Mouse (Mus musculus) stomach, embryonic 16.5 days (tissue): ENCODE data around the gene BC030870. TPM values are rescaled to one million over a fixed set of nuclear protein-coding genes. Genes with fewer than 3 reads are reported as not detected.

Experiments
- ATAC-seq: fragments of 200-750 bp; cut with Nextera tagmentation; 2 replicates; pipeline ENCODE4 v1.8.0; 2017; ENCODE audit warnings: moderate number of reproducible peaks, moderate TSS enrichment; ENCODE audit not compliant: insufficient read depth, low FRiP score
- H3K27ac ChIP-seq: fragments of 300-500 bp; sonication (generic); 2 replicates; pipeline ENCODE4 v1.5.1; 2014; ENCODE audit warnings: low read length
- H3K27me3 ChIP-seq: fragments of 300-500 bp; sonication (generic); 2 replicates; pipeline ENCODE4 v1.6.1; 2014; ENCODE audit warnings: low read length, control low read depth, mixed read lengths; ENCODE audit not compliant: control insufficient read depth, insufficient read depth
- H3K36me3 ChIP-seq: fragments of 300-500 bp; sonication (generic); 2 replicates; pipeline ENCODE4 v1.6.1; 2014; ENCODE audit warnings: low read length; ENCODE audit not compliant: control insufficient read depth, insufficient read depth
- H3K4me1 ChIP-seq: fragments of 300-500 bp; sonication (generic); 2 replicates; pipeline ENCODE4 v1.6.1; 2014; ENCODE audit warnings: low read length, control low read depth, mixed read lengths; ENCODE audit not compliant: control insufficient read depth, insufficient read depth
- H3K4me2 ChIP-seq: fragments of 300-500 bp; sonication (generic); 2 replicates; pipeline ENCODE4 v1.6.1; 2014; ENCODE audit warnings: low read depth, low read length, mixed read lengths
- H3K4me3 ChIP-seq: fragments of 300-500 bp; sonication (generic); replicated peaks from 2 replicates; pipeline ENCODE4 v1.5.1; 2014; ENCODE audit warnings: mild to moderate bottlenecking, low read length
- H3K9ac ChIP-seq: fragments of 300-500 bp; sonication (generic); 2 replicates; pipeline ENCODE4 v1.6.1; 2014; ENCODE audit warnings: low read length
- H3K9me3 ChIP-seq: fragments of 300-500 bp; sonication (generic); replicated peaks from 2 replicates; pipeline ENCODE4 v1.6.1; 2016; ENCODE audit warnings: low read length, control low read depth; ENCODE audit not compliant: control insufficient read depth
- WGBS: fragments of 180-500 bp; shearing (Covaris S2); extraction: QIAGEN DNeasy Blood & Tissue Kit; methylation state at CpG from one replicate; pipeline ENCODE4 v1.1.7; 2014; 5-methylcytosine and 5-hydroxymethylcytosine counted together
- polyA plus RNA-seq: library from polyadenylated mRNA; unstranded; fragments of >200 nt; fragmentation: Nextera tagmentation; extraction: Ambion mirVana; gene quantifications from 2 replicates; pipeline ENCODE4 v1.2.1, GENCODE M21; 2015

The BC030870 gene
- polyA plus RNA-seq, 1 experiment from 2014 or later: 12.7 TPM

- H3K4me3 ChIP-seq: no peak overlapping the region
- no peaks in the 10 kb centered on the region for H3K9me3 ChIP-seq
Measured at GRCm38 (mm10) chr8:65088120-65088519, 41.2 kb downstream of the BC030870 start.

GRCm38 (mm10) chr8:65087711-65088110 is 41.7 kb downstream of the BC030870 start:
- Histone ChIP-seq H3K36me3 (no peaks in the 10 kb centered on the region), H3K4me2 (no peak overlapping the region), H3K27me3 (no peaks in the 10 kb centered on the region), H3K27ac (no peak overlapping the region), H3K9ac (no peak overlapping the region), H3K9me3 (no peaks in the 10 kb centered on the region), H3K4me3 (no peak overlapping the region), H3K4me1 (no peaks in the 10 kb centered on the region)
- 65% methylated on average over 8 of the region's 8 CpGs for WGBS
- ATAC-seq: no peak

More at GRCm38 (mm10) chr8:65088120-65088519, 41.2 kb downstream of the BC030870 start:
- no peak overlapping the region for H3K27ac ChIP-seq
- H3K4me2 ChIP-seq: no peak overlapping the region
- WGBS: 87% methylated on average over 12 of the region's 12 CpGs
- ATAC-seq: no peak
- H3K27me3 ChIP-seq: no peaks in the 10 kb centered on the region
- no peaks in the 10 kb centered on the region for H3K4me1 ChIP-seq
- H3K36me3 ChIP-seq: no peaks in the 10 kb centered on the region
- H3K9ac ChIP-seq: no peak overlapping the region

GRCm38 (mm10) chr8:65085680-65086079 is 43.7 kb downstream of the BC030870 start:
- H3K4me3 ChIP-seq: no peak overlapping the region
- no peaks in the 10 kb centered on the region for H3K4me1 ChIP-seq
- no peaks in the 10 kb centered on the region for H3K27me3 ChIP-seq
- 79% methylated on average over 2 of the region's 2 CpGs for WGBS
- H3K27ac ChIP-seq: no peak overlapping the region
- H3K9ac ChIP-seq: no peak overlapping the region
- ATAC-seq: no peak
- H3K4me2 ChIP-seq: no peak overlapping the region
- H3K9me3 ChIP-seq: no peaks in the 10 kb centered on the region
- H3K36me3 ChIP-seq: no peaks in the 10 kb centered on the region

GRCm38 (mm10) chr8:65080731-65081130 is 48.6 kb downstream of the BC030870 start:
- ATAC-seq: no peak
- Histone ChIP-seq H3K9ac (no peak overlapping the region), H3K4me1 (no peaks in the 10 kb centered on the region), H3K4me3 (no peak overlapping the region), H3K27me3 (no peaks in the 10 kb centered on the region), H3K4me2 (no peak overlapping the region), H3K36me3 (no peaks in the 10 kb centered on the region), H3K27ac (no peak overlapping the region), H3K9me3 (no peaks in the 10 kb centered on the region)
- WGBS: 72% methylated on average over 9 of the region's 9 CpGs

DNA sequence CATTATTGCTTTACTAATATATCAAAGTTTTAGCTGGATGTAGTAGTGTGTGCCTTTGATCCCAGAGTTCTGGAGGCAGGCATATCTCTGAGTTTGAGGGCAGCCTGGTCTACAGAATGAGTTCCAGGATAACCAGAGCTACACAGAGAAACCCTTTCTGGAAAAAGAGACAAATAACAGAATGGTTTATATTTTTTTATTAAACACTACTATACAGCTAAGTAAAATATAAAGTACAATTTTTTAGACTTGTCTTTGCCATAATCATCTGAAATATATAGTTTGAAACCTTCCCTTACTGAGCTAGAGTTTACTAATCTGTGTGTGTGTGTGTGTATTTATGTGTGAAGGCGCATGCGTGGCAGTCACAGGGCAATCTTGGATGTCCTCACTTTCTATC is 54.6 kb downstream of the BC030870 start, which contains the start of gene Gm10663:
TSS of gene Gm10663 (plus strand) at position 301 of the 400 bp plus-strand sequence.
- Histone ChIP-seq H3K9ac (no peak within 1 kb of the TSS), H3K27ac (no peak within 1 kb of the TSS), H3K36me3 (no peaks in the 10 kb centered on the region), H3K4me2 (no peak within 1 kb of the TSS), H3K4me1 (no peaks in the 10 kb centered on the region), H3K4me3 (no peak within 1 kb of the TSS), H3K9me3 (no peaks in the 10 kb centered on the region), H3K27me3 (no peaks in the 10 kb centered on the region)
- WGBS: 69% methylated on average over 2 of the region's 2 CpGs
- ATAC-seq: no peak

GRCm38 (mm10) chr8:65070996-65071395 is 58.4 kb downstream of the BC030870 start:
- no peaks in the 10 kb centered on the region for H3K4me1 ChIP-seq
- H3K27me3 ChIP-seq: no peaks in the 10 kb centered on the region
- 52% methylated on average over 4 of the region's 4 CpGs for WGBS
- H3K9ac ChIP-seq: no peak overlapping the region
- no peak for ATAC-seq
- H3K4me3 ChIP-seq: no peak overlapping the region
- no peaks in the 10 kb centered on the region for H3K36me3 ChIP-seq
- no peaks in the 10 kb centered on the region for H3K9me3 ChIP-seq
- H3K27ac ChIP-seq: no peak overlapping the region
- H3K4me2 ChIP-seq: no peak overlapping the region

DNA sequence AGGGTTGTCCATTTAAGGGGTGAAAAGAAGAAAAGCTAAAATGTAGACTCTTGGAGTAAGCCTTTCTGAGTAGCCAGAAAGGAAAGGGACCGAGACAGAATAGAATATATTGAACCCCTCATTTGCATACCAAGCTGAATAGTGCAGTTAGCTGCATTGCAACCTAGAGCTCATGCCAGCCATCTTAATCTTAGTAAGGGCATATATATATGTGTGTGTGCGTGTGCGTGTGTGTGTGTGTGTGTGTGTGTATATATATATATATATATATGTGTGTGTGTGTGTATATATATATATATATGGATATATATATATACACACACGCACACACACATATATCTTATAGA is 60.9 kb downstream of the BC030870 start:
- no peak for ATAC-seq
- WGBS: 77% methylated on average over 4 of the region's 4 CpGs
- Histone ChIP-seq H3K27ac (no peak overlapping the region), H3K4me2 (no peak overlapping the region), H3K27me3 (no peaks in the 10 kb centered on the region), H3K36me3 (no peaks in the 10 kb centered on the region), H3K4me1 (no peaks in the 10 kb centered on the region), H3K4me3 (no peak overlapping the region), H3K9ac (no peak overlapping the region), H3K9me3 (no peaks in the 10 kb centered on the region)

GRCm38 (mm10) chr8:65067694-65068472 is 61.5 kb downstream of the BC030870 start:
- 42% methylated on average over 10 of the region's 10 CpGs for WGBS
- no peak for ATAC-seq
- Histone ChIP-seq H3K36me3 (no peaks in the 10 kb centered on the region), H3K27ac (no peak overlapping the region), H3K4me3 (no peak overlapping the region), H3K27me3 (no peaks in the 10 kb centered on the region), H3K4me2 (no peak overlapping the region), H3K4me1 (no peaks in the 10 kb centered on the region), H3K9me3 (no peaks in the 10 kb centered on the region), H3K9ac (no peak overlapping the region)

DNA sequence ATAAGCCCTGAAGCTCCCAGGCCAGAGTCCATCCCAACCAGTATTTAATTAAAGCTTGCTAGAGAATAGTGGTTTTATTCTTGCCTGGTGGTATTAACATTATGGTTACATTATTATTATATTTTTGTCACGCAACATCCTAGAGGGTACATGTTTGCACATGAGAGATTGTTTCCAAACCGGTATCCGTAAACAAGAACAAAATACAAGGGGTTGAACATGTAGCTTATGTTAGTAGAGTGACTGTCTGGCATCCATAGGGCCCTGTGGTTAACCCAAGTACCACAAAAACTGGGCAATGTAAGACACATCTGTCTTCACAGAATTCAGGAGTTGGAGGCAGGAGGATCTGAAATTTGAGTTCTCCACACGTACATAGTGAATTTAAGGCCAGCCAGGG is 62.3 kb downstream of the BC030870 start:
- Histone ChIP-seq H3K4me3 (no peak overlapping the region), H3K9ac (no peak overlapping the region), H3K36me3 (no peaks in the 10 kb centered on the region), H3K4me1 (no peaks in the 10 kb centered on the region), H3K9me3 (no peaks in the 10 kb centered on the region), H3K27ac (no peak overlapping the region), H3K4me2 (no peak overlapping the region), H3K27me3 (no peaks in the 10 kb centered on the region)
- ATAC-seq: no peak
- 92% methylated on average over 4 of the region's 4 CpGs for WGBS
